Mouse (Mus musculus): ENCODE results near the gene Mdp1. TPM values are rescaled to one million over a fixed set of nuclear protein-coding genes. Genes with fewer than 3 reads are reported as not detected.

Mdp1 gene
- total and polyA plus RNA-seq, 2 experiments = 9.8 to 10.3 TPM

- H3K27ac ChIP-seq (replicated peaks; ENCODE audit: insufficient read depth, low read depth, low read length) = no peak overlapping the region
- no peak overlapping the region for H3K4me3 ChIP-seq (ENCODE audit: insufficient read depth, low read depth, low read length)
- DNase-seq (ENCODE audit: extremely low read depth, low read depth, low spot score) = no peak
- H3K9ac ChIP-seq (ENCODE audit: low read depth, low read length) = no peak overlapping the region
- peaks cover 14% of the 10 kb centered on the region for H3K36me3 ChIP-seq (ENCODE audit: control insufficient read depth, insufficient read depth, low read length)
- H3K27me3 ChIP-seq (ENCODE audit: control insufficient read depth, insufficient read depth, low read length) = no peaks in the 10 kb centered on the region
- 96% methylated on average over 13 of the region's 13 CpGs for WGBS
- H3K79me2 ChIP-seq (ENCODE audit: control insufficient read depth, insufficient read depth, low read length) = peaks cover 18% of the 10 kb centered on the region; the same call in 1 of the 2 replicates
- peaks cover 14% of the 10 kb centered on the region for H3K4me1 ChIP-seq (ENCODE audit: control insufficient read depth, insufficient read depth, low read length)
- TF ChIP-seq POLR2A (IDR thresholded peaks at IDR 0.05; ENCODE audit: extremely low read depth, insufficient read depth, low read length) (no peak), CTCF (IDR thresholded peaks at IDR 0.05; ENCODE audit: low read depth, low read length) (no peak)
Measured at GRCm38 (mm10) chr14:55641291-55641690, 19.0 kb downstream of the Mdp1 start.

- no peak overlapping the region for H3K9ac ChIP-seq (ENCODE audit: low read depth, low read length)
- H3K4me3 ChIP-seq (ENCODE audit: insufficient read depth, low read depth, low read length) = no peak overlapping the region
- H3K79me2 ChIP-seq (ENCODE audit: control insufficient read depth, insufficient read depth, low read length) = peaks cover 18% of the 10 kb centered on the region; the same call in 1 of the 2 replicates
- peaks cover 14% of the 10 kb centered on the region for H3K4me1 ChIP-seq (ENCODE audit: control insufficient read depth, insufficient read depth, low read length)
- peaks cover 14% of the 10 kb centered on the region for H3K36me3 ChIP-seq (ENCODE audit: control insufficient read depth, insufficient read depth, low read length)
- H3K27ac ChIP-seq (replicated peaks; ENCODE audit: insufficient read depth, low read depth, low read length) = no peak overlapping the region
- 96% methylated on average over 14 of the region's 14 CpGs for WGBS
- no peak for DNase-seq (ENCODE audit: extremely low read depth, low read depth, low spot score)
- TF ChIP-seq POLR2A (IDR thresholded peaks at IDR 0.05; ENCODE audit: extremely low read depth, insufficient read depth, low read length) (no peak), CTCF (IDR thresholded peaks at IDR 0.05; ENCODE audit: low read depth, low read length) (no peak)
- no peaks in the 10 kb centered on the region for H3K27me3 ChIP-seq (ENCODE audit: control insufficient read depth, insufficient read depth, low read length)
Measured at GRCm38 (mm10) chr14:55640816-55641215, 19.5 kb downstream of the Mdp1 start.

- DNase-seq (ENCODE audit: extremely low read depth, low read depth, low spot score) = no peak
- Histone ChIP-seq H3K79me2 (ENCODE audit: control insufficient read depth, insufficient read depth, low read length) (peaks cover 15% of the 10 kb centered on the region; the same call in 1 of the 2 replicates), H3K27ac (replicated peaks; ENCODE audit: insufficient read depth, low read depth, low read length) (no peak within 1 kb of the TSS), H3K27me3 (ENCODE audit: control insufficient read depth, insufficient read depth, low read length) (no peaks in the 10 kb centered on the region), H3K9ac (ENCODE audit: low read depth, low read length) (no peak within 1 kb of the TSS), H3K4me3 (ENCODE audit: insufficient read depth, low read depth, low read length) (no peak within 1 kb of the TSS), H3K36me3 (ENCODE audit: control insufficient read depth, insufficient read depth, low read length) (peaks cover 14% of the 10 kb centered on the region), H3K4me1 (ENCODE audit: control insufficient read depth, insufficient read depth, low read length) (peaks cover 9% of the 10 kb centered on the region)
- TF ChIP-seq POLR2A (IDR thresholded peaks at IDR 0.05; ENCODE audit: extremely low read depth, insufficient read depth, low read length) = no peak
- TF ChIP-seq CTCF (IDR thresholded peaks at IDR 0.05; ENCODE audit: low read depth, low read length) = no peak
- 93% methylated on average over 9 of the region's 9 CpGs for WGBS
Measured at GRCm38 (mm10) chr14:55637795-55638194, 22.5 kb downstream of the Mdp1 start, which contains the start of gene Gm49378. Gene Gm49378 (minus strand): TSS chr14:55637895.

- 0 out of 2 replicates have a peak, but pooled peaks cover 2% of the 10 kb centered on the region for H3K79me2 ChIP-seq (ENCODE audit: control insufficient read depth, insufficient read depth, low read length)
- peaks cover 7% of the 10 kb centered on the region; the same call in 1 of the 2 replicates for H3K36me3 ChIP-seq (ENCODE audit: control insufficient read depth, insufficient read depth, low read length)
- TF ChIP-seq CTCF (IDR thresholded peaks at IDR 0.05; ENCODE audit: low read depth, low read length) (no peak), POLR2A (IDR thresholded peaks at IDR 0.05; ENCODE audit: extremely low read depth, insufficient read depth, low read length) (0 out of 2 replicates have a peak, but pooled peaks have one; percentile 37)
- H3K4me3 ChIP-seq (ENCODE audit: insufficient read depth, low read depth, low read length) = peak within 1 kb of the TSS; percentile 78
- H3K27ac ChIP-seq (replicated peaks; ENCODE audit: insufficient read depth, low read depth, low read length) = peak within 1 kb of the TSS; percentile 21; the same call in 1 of the 2 replicates
- H3K4me1 ChIP-seq (ENCODE audit: control insufficient read depth, insufficient read depth, low read length) = peaks cover 3% of the 10 kb centered on the region; the same call in 1 of the 2 replicates
- WGBS = 3% methylated on average over 33 of the region's 33 CpGs
- H3K9ac ChIP-seq (ENCODE audit: low read depth, low read length) = peak within 1 kb of the TSS; percentile 84
- no peaks in the 10 kb centered on the region for H3K27me3 ChIP-seq (ENCODE audit: control insufficient read depth, insufficient read depth, low read length)
- peak; percentile 86 for DNase-seq (ENCODE audit: extremely low read depth, low read depth, low spot score)
Measured at GRCm38 (mm10) chr14:55635523-55636007, 24.7 kb downstream of the Mdp1 start, which contains the start of gene Ipo4. Gene Ipo4 (minus strand): TSS chr14:55635957.

- Histone ChIP-seq H3K27ac (replicated peaks; ENCODE audit: insufficient read depth, low read depth, low read length) (peak overlapping the region; percentile 21; the same call in 1 of the 2 replicates), H3K9ac (ENCODE audit: low read depth, low read length) (peak overlapping the region; percentile 84), H3K27me3 (ENCODE audit: control insufficient read depth, insufficient read depth, low read length) (no peaks in the 10 kb centered on the region), H3K4me3 (ENCODE audit: insufficient read depth, low read depth, low read length) (peak overlapping the region; percentile 78), H3K4me1 (ENCODE audit: control insufficient read depth, insufficient read depth, low read length) (peaks cover 3% of the 10 kb centered on the region; the same call in 1 of the 2 replicates), H3K36me3 (ENCODE audit: control insufficient read depth, insufficient read depth, low read length) (peaks cover 4% of the 10 kb centered on the region; the same call in 1 of the 2 replicates), H3K79me2 (ENCODE audit: control insufficient read depth, insufficient read depth, low read length) (0 out of 2 replicates have a peak, but pooled peaks cover 2% of the 10 kb centered on the region)
- no peak for TF ChIP-seq CTCF (IDR thresholded peaks at IDR 0.05; ENCODE audit: low read depth, low read length)
- no peak for TF ChIP-seq POLR2A (IDR thresholded peaks at IDR 0.05; ENCODE audit: extremely low read depth, insufficient read depth, low read length)
- DNase-seq (ENCODE audit: extremely low read depth, low read depth, low spot score) = peak; percentile 17
- WGBS = 12% methylated on average over 23 of the region's 23 CpGs
Measured at GRCm38 (mm10) chr14:55634874-55635522, 25.3 kb downstream of the Mdp1 start.

Measured in liver, adult 2 months (tissue).